Comparison of ENCODE assay signal across 8 mouse cellular contexts in genomic region chr17:32452482-32452881, GRCm38 (mm10). TPM values are rescaled to one million over a fixed set of nuclear protein-coding genes. Genes with fewer than 3 reads are reported as not detected.
DNase-seq lines count a peak whose midpoint lies in the region; ATAC-seq lines count a peak whose summit lies in the region.

Gene Cyp4f39 (plus strand): TSS chr17:32452723.

- 0% methylated on average over 19 of the region's 19 CpGs for WGBS in forebrain, embryonic 16.5 days

- H3K9me3 ChIP-seq in forebrain, embryonic 16.5 days (ENCODE audit: control insufficient read depth, low read length) = no peaks in the 10 kb centered on the region

- ATAC-seq in forebrain, embryonic 16.5 days = no peak

- peaks cover 6% of the 10 kb centered on the region; the same call in 1 of the 2 replicates for H3K4me1 ChIP-seq in forebrain, embryonic 16.5 days (replicated peaks; ENCODE audit: control insufficient read depth, insufficient read depth, low read length)

- no peak within 1 kb of the TSS for H3K27ac ChIP-seq in forebrain, embryonic 16.5 days (ENCODE audit: low read length)

- peak within 1 kb of the TSS; percentile 27 for H3K4me3 ChIP-seq in forebrain, embryonic 16.5 days (replicated peaks; ENCODE audit: low read length)

- 0 out of 2 replicates have a peak within 1 kb of the TSS, but pooled peaks have one; percentile 19 for H3K9ac ChIP-seq in forebrain, embryonic 16.5 days (replicated peaks; ENCODE audit: low read depth, low read length)

- H3K4me2 ChIP-seq in forebrain, embryonic 16.5 days (ENCODE audit: low read length) = peak within 1 kb of the TSS; percentile 50

- H3K36me3 ChIP-seq in forebrain, embryonic 16.5 days (ENCODE audit: control insufficient read depth, insufficient read depth) = no peaks in the 10 kb centered on the region

- peaks cover 10% of the 10 kb centered on the region for H3K27me3 ChIP-seq in forebrain, embryonic 16.5 days (replicated peaks; ENCODE audit: control insufficient read depth, insufficient read depth, low read length)

- DNase-seq in adrenal gland, postnatal 10 days = peak; percentile 56
- DNase-seq in adrenal gland, adult 8-10 months = no peak
- DNase-seq in adrenal gland, postnatal 36 days = peak; percentile 28 to 49
- DNase-seq in kidney, postnatal 14 days = peak; percentile 27
- peak; percentile 37 for DNase-seq in mesoderm, embryonic 11.5 days (ENCODE audit: low read depth, low spot score)
- DNase-seq in thymus, postnatal 0 days (ENCODE audit: low spot score) = peak; percentile 57
- DNase-seq in frontal cortex, postnatal 10 days (ENCODE audit: low spot score in 2 of 2) = no peak

RNA-seq across cellular contexts. Expression of gene Cyp4f39, which starts in this region (rescaled TPM):
- total RNA-seq in adrenal gland, postnatal 10 days (2021) = under 1 TPM; 0.36 to 0.45 TPM
- total RNA-seq in adrenal gland, adult 8-10 months (2022) = not detected
- not detected for total RNA-seq in adrenal gland, postnatal 36 days (2021)
- 0.28 and 0.40 TPM in 2 replicates for polyA plus RNA-seq in forebrain, embryonic 16.5 days (2015; fragmentation: Nextera tagmentation; extraction: Ambion mirVana)
- 0.30 and 0.69 TPM in 2 replicates for polyA plus RNA-seq in thymus, postnatal 0 days (2015; fragmentation: Nextera tagmentation; extraction: Ambion mirVana)

Comparison
In these comparisons a context has a peak if more than half of its experiments do, and no peak if none do; other contexts are left out.
1. Peak in DNase-seq in adrenal gland, postnatal 10 days; RNA of the gene not detected or under 1 TPM.
2. Peak in DNase-seq in adrenal gland, postnatal 36 days; RNA of the gene not detected or under 1 TPM.
3. Peak in DNase-seq in thymus, postnatal 0 days; RNA of the gene not detected or under 1 TPM.
4. DNase-seq: peak in kidney, postnatal 14 days (single experiment) and mesoderm, embryonic 11.5 days (single experiment); none in adrenal gland, adult 8-10 months (single experiment) and frontal cortex, postnatal 10 days (0 of 2).